Mouse (Mus musculus) ES-Bruce4 (cell line): ENCODE measurements around the gene Ddn.

Experiments
- CTCF ChIP-seq: IDR thresholded peaks from one replicate; pipeline ENCODE4 v1.8.1; 2011; ENCODE audit warnings: low read depth, low read length
- POLR2A ChIP-seq: IDR thresholded peaks from one replicate; pipeline ENCODE4 v1.8.1; 2011; ENCODE audit warnings: low read length; ENCODE audit not compliant: insufficient read depth

- peak; percentile 91 for TF ChIP-seq CTCF
- TF ChIP-seq POLR2A = no peak
Measured at GRCm38 (mm10) chr15:98799396-98799795, 9.9 kb downstream of the Ddn start.
